Mouse (Mus musculus): ENCODE data around the gene Alkbh5. TPM values are rescaled to one million over a fixed set of nuclear protein-coding genes. Genes with fewer than 3 reads are reported as not detected.

Gene Alkbh5
- polyA plus RNA-seq, 1 experiment from 2014 or later: 36.8 TPM

DNA sequence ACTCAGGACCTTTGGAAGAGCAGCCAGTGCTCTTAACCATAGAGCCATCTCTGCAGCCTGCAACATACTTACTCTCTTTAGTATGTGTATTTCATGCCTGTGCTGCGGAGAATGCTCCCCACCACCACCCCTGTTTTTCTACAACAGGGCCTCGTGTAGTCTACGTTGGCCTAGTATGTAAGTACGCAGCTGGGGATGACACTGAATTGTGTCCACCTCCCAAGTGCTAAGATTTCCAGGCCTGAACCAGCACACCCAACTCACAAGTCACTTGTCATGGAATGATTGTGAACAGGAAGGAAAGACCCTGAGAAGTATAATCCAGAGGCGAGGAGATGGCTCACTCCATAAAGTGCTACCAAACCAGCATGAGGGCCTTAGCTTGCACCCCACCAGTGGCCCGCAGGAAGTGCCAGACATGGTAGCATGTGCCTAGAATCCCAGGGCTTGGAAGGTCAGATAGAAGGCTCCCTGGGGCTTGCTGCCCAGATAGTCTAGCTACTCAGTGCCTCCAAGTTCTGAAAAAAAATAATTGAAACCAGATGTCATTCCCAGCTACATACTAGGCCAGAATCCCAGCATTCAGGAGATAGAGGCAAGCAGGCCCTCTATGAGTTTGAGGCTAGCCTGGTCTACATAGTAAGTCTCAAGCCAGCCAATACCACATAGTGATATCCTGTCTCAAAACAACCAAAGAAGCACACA lies 13.4 kb upstream of the Alkbh5 start:
- Histone ChIP-seq H3K4me3 (replicated peaks) (no peak overlapping the region), H3K4me2 (replicated peaks) (no peak overlapping the region), H3K36me3 (no peaks in the 10 kb centered on the region), H3K27me3 (no peaks in the 10 kb centered on the region), H3K9ac (no peak overlapping the region), H3K4me1 (no peaks in the 10 kb centered on the region), H3K9me3 (replicated peaks) (no peaks in the 10 kb centered on the region), H3K27ac (replicated peaks) (no peak overlapping the region)
- 82% methylated on average over 6 of the region's 6 CpGs for WGBS
- ATAC-seq (ENCODE audit: insufficient number of reproducible peaks, low FRiP score, low TSS enrichment, low read depth): no peak

DNA sequence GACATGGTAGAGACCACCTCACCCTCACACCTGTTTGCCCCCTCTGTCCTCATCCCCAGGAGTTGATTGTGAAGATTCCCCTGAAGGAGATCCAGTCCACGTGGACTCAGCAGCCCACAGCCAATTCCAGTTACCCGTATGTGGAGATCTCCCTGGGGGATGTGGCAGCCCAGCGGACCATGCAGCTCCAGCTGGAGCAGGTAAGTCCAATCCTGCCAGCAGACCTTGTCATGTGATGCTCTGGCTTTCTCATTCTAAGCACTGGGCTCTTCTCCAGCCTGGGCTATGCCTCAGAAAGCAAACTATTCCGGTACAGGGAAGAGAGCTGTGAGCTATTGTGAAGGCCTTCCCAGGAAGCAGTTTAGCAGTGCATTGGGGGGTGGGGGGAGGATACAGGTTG lies 9.7 kb upstream of the Alkbh5 start:
- Histone ChIP-seq H3K36me3 (no peaks in the 10 kb centered on the region), H3K27me3 (no peaks in the 10 kb centered on the region), H3K4me2 (replicated peaks) (no peak overlapping the region), H3K9me3 (replicated peaks) (no peaks in the 10 kb centered on the region), H3K9ac (no peak overlapping the region), H3K4me1 (no peaks in the 10 kb centered on the region), H3K4me3 (replicated peaks) (no peak overlapping the region), H3K27ac (replicated peaks) (no peak overlapping the region)
- no peak for ATAC-seq (ENCODE audit: insufficient number of reproducible peaks, low FRiP score, low TSS enrichment, low read depth)
- 58% methylated on average over 4 of the region's 4 CpGs for WGBS

DNA sequence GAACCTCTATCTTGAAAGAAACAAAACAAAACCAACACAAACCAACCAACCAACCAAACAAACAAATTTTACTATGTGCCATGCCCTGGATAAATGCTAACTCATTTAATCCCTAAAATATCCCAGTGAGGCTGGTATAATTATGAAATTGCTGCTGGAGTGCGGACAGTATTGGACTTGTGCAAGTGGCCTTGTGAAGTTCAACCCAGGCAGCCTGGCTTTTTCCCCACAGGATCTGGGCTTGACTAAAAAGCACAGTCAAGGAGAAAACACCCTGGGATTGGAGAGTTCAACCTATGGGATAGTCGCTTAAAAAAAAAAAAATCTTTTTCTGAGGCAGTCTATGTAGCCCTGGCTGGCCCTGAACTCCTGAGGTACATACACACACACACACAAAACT lies 505 bp upstream of the Alkbh5 start:
- Histone ChIP-seq H3K9ac (peak overlapping the region; percentile 94; the same call in 1 of the 2 replicates), H3K4me3 (replicated peaks) (peak overlapping the region; percentile 94; the same call in 1 of the 2 replicates), H3K27ac (replicated peaks) (peak overlapping the region; percentile 100), H3K27me3 (no peaks in the 10 kb centered on the region), H3K36me3 (no peaks in the 10 kb centered on the region), H3K4me1 (peaks cover 16% of the 10 kb centered on the region), H3K9me3 (replicated peaks) (no peaks in the 10 kb centered on the region), H3K4me2 (replicated peaks) (no peak overlapping the region)
- 85% methylated on average over 2 of the region's 2 CpGs for WGBS
- no peak for ATAC-seq (ENCODE audit: insufficient number of reproducible peaks, low FRiP score, low TSS enrichment, low read depth)

- Histone ChIP-seq H3K4me3 (replicated peaks) (peak overlapping the region; percentile 94), H3K27ac (replicated peaks) (peak overlapping the region; percentile 100), H3K27me3 (no peaks in the 10 kb centered on the region), H3K36me3 (peaks cover 3% of the 10 kb centered on the region), H3K9ac (peak overlapping the region; percentile 94), H3K4me2 (replicated peaks) (peak overlapping the region; percentile 81), H3K9me3 (replicated peaks) (no peaks in the 10 kb centered on the region), H3K4me1 (peaks cover 27% of the 10 kb centered on the region)
- ATAC-seq (ENCODE audit: insufficient number of reproducible peaks, low FRiP score, low TSS enrichment, low read depth): peak; percentile 84
- 2% methylated on average over 37 of the region's 37 CpGs for WGBS
Measured at GRCm38 (mm10) chr11:60536859-60537467, 782 bp downstream of the Alkbh5 start.

DNA sequence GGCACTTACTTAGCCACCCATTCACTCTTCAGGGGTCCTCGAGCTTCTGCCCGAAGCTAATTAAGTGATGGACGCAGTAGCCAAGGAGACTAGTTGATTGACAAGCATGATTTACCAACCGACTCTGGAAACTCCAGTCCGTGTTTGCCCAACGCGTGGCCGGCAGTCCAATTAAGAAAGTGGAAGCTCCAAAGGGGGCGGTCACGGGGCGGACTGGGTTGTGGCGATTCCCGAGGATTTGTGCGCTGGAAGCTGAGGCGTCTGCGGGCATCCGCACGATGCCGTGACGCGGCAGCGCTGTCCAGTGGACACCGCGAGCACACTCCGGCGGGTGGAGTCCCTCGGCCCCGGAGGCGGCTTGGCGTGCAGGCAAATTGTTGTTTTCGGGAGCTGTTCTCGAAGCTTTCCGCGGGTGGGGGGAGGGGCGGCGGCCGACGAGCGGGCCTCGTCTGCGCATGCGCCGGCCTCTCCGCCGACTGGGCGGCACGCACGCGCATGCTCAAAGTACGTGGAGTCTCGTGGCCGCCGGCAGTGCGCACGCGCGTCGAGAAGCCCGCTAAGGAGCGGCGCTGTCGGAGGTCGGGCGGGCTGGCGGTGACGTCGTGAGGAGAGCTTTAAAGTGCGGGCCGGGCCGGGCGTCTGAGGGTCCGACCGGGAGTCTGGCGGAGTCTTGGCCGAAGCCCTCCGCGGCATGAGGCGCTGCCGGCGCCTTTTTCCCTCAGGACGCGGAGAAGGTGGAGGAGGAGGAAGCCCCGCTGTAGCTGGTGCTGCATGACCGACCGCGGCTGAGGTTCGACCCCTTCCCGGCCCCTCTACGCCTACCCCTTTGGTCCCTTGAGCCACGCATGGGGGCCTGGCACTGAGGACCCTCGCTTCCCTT lies 1.5 kb downstream of the Alkbh5 start:
- no peaks in the 10 kb centered on the region for H3K9me3 ChIP-seq (replicated peaks)
- peak overlapping the region; percentile 81 for H3K4me2 ChIP-seq (replicated peaks)
- peak overlapping the region; percentile 100 for H3K27ac ChIP-seq (replicated peaks)
- peaks cover 33% of the 10 kb centered on the region for H3K4me1 ChIP-seq
- H3K4me3 ChIP-seq (replicated peaks): peak overlapping the region; percentile 94
- peaks cover 10% of the 10 kb centered on the region for H3K36me3 ChIP-seq
- peak overlapping the region; percentile 94 for H3K9ac ChIP-seq
- under 1% methylated on average over 91 of the region's 91 CpGs for WGBS
- H3K27me3 ChIP-seq: no peaks in the 10 kb centered on the region
- ATAC-seq (ENCODE audit: insufficient number of reproducible peaks, low FRiP score, low TSS enrichment, low read depth): peak; percentile 92

DNA sequence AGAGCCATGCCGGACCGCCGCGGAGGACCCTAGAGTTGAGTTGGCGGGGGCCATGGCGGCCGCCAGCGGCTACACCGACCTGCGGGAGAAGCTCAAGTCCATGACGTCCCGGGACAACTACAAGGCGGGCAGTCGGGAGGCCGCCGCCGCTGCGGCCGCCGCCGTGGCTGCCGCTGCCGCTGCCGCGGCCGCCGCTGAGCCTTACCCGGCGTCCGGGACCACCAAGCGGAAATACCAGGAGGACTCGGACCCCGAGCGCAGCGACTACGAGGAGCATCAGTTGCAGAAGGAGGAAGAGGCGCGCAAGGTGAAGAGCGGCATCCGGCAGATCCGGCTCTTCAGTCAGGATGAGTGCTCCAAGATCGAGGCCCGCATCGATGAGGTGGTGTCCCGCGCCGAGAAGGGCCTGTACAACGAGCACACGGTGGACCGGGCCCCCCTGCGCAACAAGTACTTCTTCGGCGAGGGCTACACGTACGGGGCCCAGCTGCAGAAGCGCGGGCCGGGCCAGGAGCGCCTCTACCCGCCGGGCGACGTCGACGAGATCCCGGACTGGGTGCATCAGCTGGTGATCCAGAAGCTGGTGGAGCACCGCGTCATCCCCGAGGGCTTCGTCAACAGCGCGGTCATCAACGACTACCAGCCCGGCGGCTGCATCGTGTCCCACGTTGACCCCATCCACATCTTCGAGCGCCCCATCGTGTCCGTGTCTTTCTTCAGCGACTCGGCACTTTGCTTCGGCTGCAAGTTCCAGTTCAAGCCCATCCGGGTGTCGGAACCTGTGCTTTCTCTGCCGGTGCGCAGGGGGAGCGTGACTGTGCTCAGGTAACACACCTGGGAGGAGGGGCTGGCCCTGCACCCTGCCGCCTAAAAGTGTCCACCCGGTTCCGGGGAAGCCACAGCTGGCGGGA lies 2.4 kb downstream of the Alkbh5 start:
- WGBS: 0% methylated on average over 91 of the region's 93 CpGs

GRCm38 (mm10) chr11:60539540-60539939 lies 3.4 kb downstream of the Alkbh5 start:
- H3K4me2 ChIP-seq (replicated peaks): peak overlapping the region; percentile 81
- no peaks in the 10 kb centered on the region for H3K9me3 ChIP-seq (replicated peaks)
- WGBS: 1% methylated on average over 2 of the region's 2 CpGs
- no peaks in the 10 kb centered on the region for H3K27me3 ChIP-seq
- H3K36me3 ChIP-seq: peaks cover 12% of the 10 kb centered on the region
- peak overlapping the region; percentile 94 for H3K4me3 ChIP-seq (replicated peaks)
- peaks cover 46% of the 10 kb centered on the region for H3K4me1 ChIP-seq
- H3K27ac ChIP-seq (replicated peaks): no peak overlapping the region
- no peak for ATAC-seq (ENCODE audit: insufficient number of reproducible peaks, low FRiP score, low TSS enrichment, low read depth)
- H3K9ac ChIP-seq: peak overlapping the region; percentile 94; the same call in 1 of the 2 replicates

More for the DNA sequence above, 2.4 kb downstream of the Alkbh5 start:
- Histone ChIP-seq H3K9ac (peak overlapping the region; percentile 94), H3K36me3 (peaks cover 12% of the 10 kb centered on the region), H3K4me2 (replicated peaks) (peak overlapping the region; percentile 81), H3K27ac (replicated peaks) (peak overlapping the region; percentile 100), H3K9me3 (replicated peaks) (no peaks in the 10 kb centered on the region), H3K4me3 (replicated peaks) (peak overlapping the region; percentile 94), H3K27me3 (no peaks in the 10 kb centered on the region), H3K4me1 (peaks cover 39% of the 10 kb centered on the region)
- peak; percentile 11; the same call in 1 of the 2 replicates for ATAC-seq (ENCODE audit: insufficient number of reproducible peaks, low FRiP score, low TSS enrichment, low read depth)

- 4% methylated on average over 4 of the region's 4 CpGs for WGBS
- Histone ChIP-seq H3K4me3 (replicated peaks) (peak overlapping the region; percentile 94), H3K4me2 (replicated peaks) (peak overlapping the region; percentile 81), H3K27ac (replicated peaks) (peak overlapping the region; percentile 31), H3K9ac (peak overlapping the region; percentile 39), H3K4me1 (peaks cover 46% of the 10 kb centered on the region), H3K9me3 (replicated peaks) (no peaks in the 10 kb centered on the region), H3K36me3 (peaks cover 12% of the 10 kb centered on the region), H3K27me3 (no peaks in the 10 kb centered on the region)
- ATAC-seq (ENCODE audit: insufficient number of reproducible peaks, low FRiP score, low TSS enrichment, low read depth): no peak
Measured at GRCm38 (mm10) chr11:60540002-60540610, 3.9 kb downstream of the Alkbh5 start.

DNA sequence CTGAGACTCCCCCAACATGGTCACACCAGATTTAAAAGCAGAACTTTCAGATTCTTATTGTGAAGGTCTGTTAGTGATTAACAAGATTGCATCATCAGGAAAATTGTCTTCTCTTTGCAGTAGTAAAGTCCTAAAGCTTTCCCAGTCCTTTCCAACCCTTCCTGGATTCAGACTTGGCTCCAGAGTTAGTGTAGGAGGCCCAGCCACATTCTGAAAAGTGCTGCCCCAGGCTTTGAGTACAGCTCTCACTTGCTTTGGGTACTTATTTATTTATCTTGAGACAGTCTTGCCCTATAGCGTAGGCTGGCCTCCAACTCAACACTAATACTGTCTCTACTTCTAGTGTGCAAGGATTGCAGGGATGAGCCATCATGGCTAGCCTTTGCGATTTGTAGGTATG lies 4.6 kb downstream of the Alkbh5 start:
- Histone ChIP-seq H3K9ac (no peak overlapping the region), H3K36me3 (peaks cover 12% of the 10 kb centered on the region), H3K4me1 (peaks cover 45% of the 10 kb centered on the region), H3K9me3 (replicated peaks) (no peaks in the 10 kb centered on the region), H3K4me3 (replicated peaks) (peak overlapping the region; percentile 94), H3K27me3 (no peaks in the 10 kb centered on the region), H3K27ac (replicated peaks) (peak overlapping the region; percentile 31; the same call in 1 of the 2 replicates), H3K4me2 (replicated peaks) (peak overlapping the region; percentile 81)
- no peak for ATAC-seq (ENCODE audit: insufficient number of reproducible peaks, low FRiP score, low TSS enrichment, low read depth)
- 57% methylated on average over 2 of the region's 2 CpGs for WGBS

DNA sequence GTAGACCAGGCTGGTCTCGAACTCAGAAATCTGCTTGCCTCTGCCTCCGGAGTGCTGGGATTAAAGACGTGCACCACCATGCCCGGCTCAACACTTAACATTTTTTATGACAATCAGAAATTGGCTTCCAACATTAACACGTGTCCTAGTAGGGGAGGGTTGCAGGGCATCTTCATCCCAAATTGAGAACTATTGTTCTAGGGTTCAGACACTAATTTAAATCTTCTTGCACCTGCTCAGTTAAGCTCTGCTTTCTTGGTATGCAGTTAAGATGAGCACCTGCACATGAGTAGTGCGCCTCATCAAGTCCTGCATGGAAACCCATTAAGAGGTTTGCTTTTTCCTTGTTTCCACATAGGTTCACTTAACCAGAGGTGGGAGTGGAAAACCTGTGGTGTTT lies 5.7 kb downstream of the Alkbh5 start:
- Histone ChIP-seq H3K4me1 (peaks cover 38% of the 10 kb centered on the region), H3K27ac (replicated peaks) (no peak overlapping the region), H3K4me2 (replicated peaks) (no peak overlapping the region), H3K36me3 (peaks cover 13% of the 10 kb centered on the region), H3K9me3 (replicated peaks) (no peaks in the 10 kb centered on the region), H3K27me3 (no peaks in the 10 kb centered on the region), H3K9ac (no peak overlapping the region), H3K4me3 (replicated peaks) (no peak overlapping the region)
- 82% methylated on average over 6 of the region's 6 CpGs for WGBS
- ATAC-seq (ENCODE audit: insufficient number of reproducible peaks, low FRiP score, low TSS enrichment, low read depth): no peak

All from embryonic facial prominence, embryonic 15.5 days (tissue).